Mouse (Mus musculus): ENCODE results near the gene Tut7.
A peak's percentile ranks its signal among the peaks of the same experiment; 100 is the strongest.
"Not testable (repeated sequence)": the region's sequence is repeated elsewhere in the genome, so short reads cannot be mapped to it uniquely, and the experiment has no call there.

The Tut7 gene

DNA sequence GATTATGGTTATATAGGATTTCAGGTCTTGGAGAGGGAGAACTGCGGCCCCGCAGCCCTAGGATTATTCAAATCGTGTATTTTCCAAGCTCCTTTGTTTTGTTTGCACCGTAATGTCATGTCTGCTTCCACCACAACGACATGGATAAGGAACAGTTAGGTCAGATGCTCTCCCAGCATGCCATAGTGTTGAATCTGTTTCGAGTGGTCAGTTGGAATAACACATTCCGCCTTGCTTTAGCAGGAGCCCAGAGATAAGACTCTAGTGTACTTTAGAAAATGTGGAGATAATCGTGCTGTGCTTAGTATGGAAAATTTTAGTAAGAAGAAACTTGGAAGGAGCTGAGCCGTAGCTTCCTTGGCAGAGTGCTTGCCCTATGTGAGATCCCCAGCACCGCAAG, 27.4 kb upstream of the Tut7 start:
- H3K4me3 ChIP-seq (replicated peaks; ENCODE audit: low read length), result no peak overlapping the region

GRCm38 (mm10) chr13:59844661-59845060, 21.7 kb upstream of the Tut7 start:
- Histone ChIP-seq H3K9me3 (ENCODE audit: low read length) (no peaks in the 10 kb centered on the region), H3K4me1 (replicated peaks; ENCODE audit: low read depth, low read length) (peaks cover 15% of the 10 kb centered on the region), H3K4me3 (replicated peaks; ENCODE audit: low read length) (no peak overlapping the region), H3K27me3 (ENCODE audit: insufficient read depth, low read length) (peaks cover 2% of the 10 kb centered on the region; the same call in 1 of the 2 replicates), H3K36me3 (ENCODE audit: insufficient read depth, low read length) (no peaks in the 10 kb centered on the region)
- TF ChIP-seq CTCF (conservative IDR thresholded peaks at IDR 0.05; ENCODE audit: low read length) (no peak), POU5F1 (IDR thresholded peaks at IDR 0.05; ENCODE audit: borderline replicate concordance, low read length) (no peak), NANOG (IDR thresholded peaks at IDR 0.05; ENCODE audit: borderline replicate concordance, low read length) (no peak)

More for the DNA sequence above, 27.4 kb upstream of the Tut7 start:
- H3K27me3 ChIP-seq (ENCODE audit: insufficient read depth, low read length), result peaks cover 28% of the 10 kb centered on the region
- no peaks in the 10 kb centered on the region for H3K9me3 ChIP-seq (ENCODE audit: low read length)
- peaks cover 11% of the 10 kb centered on the region; the same call in 1 of the 2 replicates for H3K4me1 ChIP-seq (replicated peaks; ENCODE audit: low read depth, low read length)
- H3K36me3 ChIP-seq (ENCODE audit: insufficient read depth, low read length), result no peaks in the 10 kb centered on the region
- no peak for TF ChIP-seq POU5F1 (IDR thresholded peaks at IDR 0.05; ENCODE audit: borderline replicate concordance, low read length)
- no peak for TF ChIP-seq CTCF (conservative IDR thresholded peaks at IDR 0.05; ENCODE audit: low read length)
- TF ChIP-seq NANOG (IDR thresholded peaks at IDR 0.05; ENCODE audit: borderline replicate concordance, low read length), result no peak

DNA sequence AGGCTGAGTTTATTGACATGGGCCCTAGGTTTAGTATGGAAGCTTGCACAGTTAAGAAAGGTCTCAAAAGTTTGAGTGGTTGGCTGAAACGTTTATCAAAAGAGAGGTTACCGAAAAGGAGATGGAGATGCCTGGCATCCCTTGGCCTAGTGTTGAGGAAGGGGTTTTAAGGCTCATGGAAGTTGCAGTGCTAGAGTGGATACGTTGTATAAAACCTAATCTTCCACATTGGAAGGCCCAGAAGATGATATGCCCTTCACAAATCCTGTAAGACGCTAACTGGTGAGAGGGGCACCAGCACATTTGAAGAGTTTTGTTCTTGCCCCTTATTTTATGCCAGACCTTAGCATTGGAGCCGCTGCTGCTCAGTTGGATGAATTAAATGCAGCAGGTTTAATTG, 21.0 kb upstream of the Tut7 start:
- TF ChIP-seq POU5F1 (IDR thresholded peaks at IDR 0.05; ENCODE audit: borderline replicate concordance, low read length) (no peak), CTCF (conservative IDR thresholded peaks at IDR 0.05; ENCODE audit: low read length) (no peak), NANOG (IDR thresholded peaks at IDR 0.05; ENCODE audit: borderline replicate concordance, low read length) (no peak)
- Histone ChIP-seq H3K4me3 (replicated peaks; ENCODE audit: low read length) (no peak overlapping the region), H3K4me1 (replicated peaks; ENCODE audit: low read depth, low read length) (peaks cover 22% of the 10 kb centered on the region), H3K27me3 (ENCODE audit: insufficient read depth, low read length) (no peaks in the 10 kb centered on the region; the same call in 1 of the 2 replicates), H3K9me3 (ENCODE audit: low read length) (no peaks in the 10 kb centered on the region), H3K36me3 (ENCODE audit: insufficient read depth, low read length) (no peaks in the 10 kb centered on the region)

DNA sequence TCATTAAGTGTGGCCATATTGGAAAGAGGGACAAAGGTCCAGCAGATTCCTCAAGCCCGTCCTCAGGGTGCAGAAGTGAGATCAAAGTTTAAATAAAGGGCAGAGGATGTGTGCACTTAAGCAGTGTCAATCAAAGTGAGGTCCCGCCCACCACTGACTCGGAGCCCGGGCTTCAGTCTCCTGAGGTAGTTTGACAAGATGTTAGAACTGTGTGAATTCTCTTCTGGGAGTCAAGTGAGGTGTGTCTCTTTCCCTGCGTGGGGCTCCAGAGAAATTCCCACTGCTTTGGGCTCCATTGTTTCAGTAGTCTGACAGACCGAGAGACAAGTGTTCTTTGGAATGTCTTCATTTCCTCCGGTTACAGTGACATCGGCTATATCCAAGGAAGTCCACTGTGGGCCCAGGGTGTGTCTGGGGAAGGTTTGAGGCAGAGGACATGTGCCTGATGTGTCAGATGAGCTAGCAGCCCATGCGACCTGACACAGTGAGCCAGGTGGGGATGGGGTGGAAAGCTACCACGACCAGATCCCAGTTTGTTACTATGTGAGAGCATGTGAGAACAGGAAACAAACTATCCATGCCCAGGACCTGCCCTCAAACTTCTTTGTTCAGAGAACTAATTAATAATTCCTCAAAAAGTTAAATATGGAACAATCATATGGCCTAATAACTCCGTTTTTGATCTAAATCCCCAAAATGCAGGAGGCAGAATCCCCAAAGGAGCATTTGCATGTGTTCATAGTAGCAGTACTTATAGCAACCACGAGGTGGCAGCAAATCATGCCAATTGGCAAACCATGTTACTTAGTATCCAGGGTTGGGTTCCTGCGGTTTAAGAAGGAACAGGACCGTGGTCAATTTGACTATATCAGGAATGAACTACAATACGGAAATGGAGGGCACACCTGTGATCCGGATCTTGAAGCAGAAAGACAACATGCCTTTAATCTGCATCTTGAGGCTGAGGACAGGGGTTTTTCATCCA, 19.6 kb upstream of the Tut7 start:
- Histone ChIP-seq H3K4me1 (replicated peaks; ENCODE audit: low read depth, low read length) (peaks cover 30% of the 10 kb centered on the region), H3K27me3 (ENCODE audit: insufficient read depth, low read length) (no peaks in the 10 kb centered on the region), H3K4me3 (replicated peaks; ENCODE audit: low read length) (no peak overlapping the region), H3K9me3 (ENCODE audit: low read length) (no peaks in the 10 kb centered on the region), H3K36me3 (ENCODE audit: insufficient read depth, low read length) (no peaks in the 10 kb centered on the region)
- TF ChIP-seq POU5F1 (IDR thresholded peaks at IDR 0.05; ENCODE audit: borderline replicate concordance, low read length) (no peak), CTCF (conservative IDR thresholded peaks at IDR 0.05; ENCODE audit: low read length) (peak; percentile 89)

DNA sequence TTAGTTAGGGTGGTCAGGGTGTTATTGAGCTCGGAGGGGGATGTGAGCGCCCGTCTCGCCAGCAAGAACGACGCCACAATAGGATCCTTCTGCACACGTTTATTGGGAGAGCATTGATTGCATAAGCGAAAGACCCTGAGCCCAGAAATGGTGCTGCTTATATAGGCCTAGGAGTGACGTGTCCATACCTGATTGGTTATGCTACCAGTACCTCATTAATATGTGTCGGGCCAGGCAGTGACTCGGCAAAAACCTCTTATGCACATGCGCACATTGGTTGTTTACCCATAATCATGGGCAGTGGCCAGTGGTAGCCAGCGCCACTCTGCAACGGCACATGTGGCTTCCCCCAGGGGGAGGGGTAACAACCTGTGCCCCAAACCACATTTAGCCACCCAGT, 18.8 kb upstream of the Tut7 start:
- H3K9me3 ChIP-seq (ENCODE audit: low read length); H3K4me3 ChIP-seq (replicated peaks; ENCODE audit: low read length); H3K36me3 ChIP-seq (ENCODE audit: insufficient read depth, low read length); H3K27me3 ChIP-seq (ENCODE audit: insufficient read depth, low read length): not testable (repeated sequence)
- peaks cover 36% of the 10 kb centered on the region for H3K4me1 ChIP-seq (replicated peaks; ENCODE audit: low read depth, low read length)

DNA sequence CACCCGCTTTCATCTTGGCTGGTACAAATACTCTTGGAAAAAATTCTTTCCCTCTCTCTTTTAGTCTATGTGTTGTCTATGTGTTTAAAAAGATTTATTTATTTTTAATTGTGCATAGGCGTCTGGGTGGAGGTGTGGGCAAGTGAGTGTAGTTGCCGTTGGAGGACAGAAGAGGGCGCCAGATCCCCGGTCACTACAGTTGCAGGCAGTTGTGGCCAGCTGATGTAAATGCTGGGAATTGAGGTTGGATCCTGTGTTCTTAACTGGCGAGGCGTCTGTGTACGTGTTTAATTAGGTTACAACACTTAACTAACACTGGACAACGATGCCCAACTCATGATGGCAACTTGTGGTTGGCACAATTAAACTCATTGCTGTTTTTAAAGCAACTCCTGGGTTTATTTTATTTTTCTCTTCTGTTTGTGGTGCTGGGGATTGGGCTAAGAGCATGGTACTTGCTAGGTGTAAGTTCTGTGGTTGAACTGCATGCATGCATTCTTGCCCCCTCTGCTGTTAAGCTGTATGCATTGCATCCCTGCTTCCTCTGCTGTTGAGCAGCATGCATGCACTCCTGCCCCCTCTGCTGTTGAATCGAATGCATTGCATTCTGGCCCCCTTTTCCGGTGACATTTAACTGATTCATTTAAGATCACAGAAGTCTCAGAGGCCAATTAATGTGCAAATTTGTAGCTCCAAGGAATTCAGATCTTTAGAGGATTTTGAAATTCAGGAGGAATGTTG, 17.7 kb upstream of the Tut7 start:
- Histone ChIP-seq H3K4me3 (replicated peaks; ENCODE audit: low read length) (no peak overlapping the region), H3K36me3 (ENCODE audit: insufficient read depth, low read length) (no peaks in the 10 kb centered on the region), H3K27me3 (ENCODE audit: insufficient read depth, low read length) (no peaks in the 10 kb centered on the region), H3K9me3 (ENCODE audit: low read length) (no peaks in the 10 kb centered on the region), H3K4me1 (replicated peaks; ENCODE audit: low read depth, low read length) (peaks cover 45% of the 10 kb centered on the region)
- TF ChIP-seq NANOG (IDR thresholded peaks at IDR 0.05; ENCODE audit: borderline replicate concordance, low read length) (no peak), CTCF (conservative IDR thresholded peaks at IDR 0.05; ENCODE audit: low read length) (peak; percentile 100)

- no peaks in the 10 kb centered on the region for H3K9me3 ChIP-seq (ENCODE audit: low read length)
- H3K36me3 ChIP-seq (ENCODE audit: insufficient read depth, low read length), result no peaks in the 10 kb centered on the region
- peaks cover 51% of the 10 kb centered on the region for H3K4me1 ChIP-seq (replicated peaks; ENCODE audit: low read depth, low read length)
- TF ChIP-seq POU5F1 (IDR thresholded peaks at IDR 0.05; ENCODE audit: borderline replicate concordance, low read length) (no peak), NANOG (IDR thresholded peaks at IDR 0.05; ENCODE audit: borderline replicate concordance, low read length) (no peak), CTCF (conservative IDR thresholded peaks at IDR 0.05; ENCODE audit: low read length) (no peak)
- H3K27me3 ChIP-seq (ENCODE audit: insufficient read depth, low read length), result no peaks in the 10 kb centered on the region
- H3K4me3 ChIP-seq (replicated peaks; ENCODE audit: low read length), result peak overlapping the region; percentile 82
These were observed 16.4 kb upstream of the Tut7 start for GRCm38 (mm10) chr13:59839356-59839755.

- Histone ChIP-seq H3K4me3 (replicated peaks; ENCODE audit: low read length) (peak overlapping the region; percentile 82; the same call in 1 of the 2 replicates), H3K9me3 (ENCODE audit: low read length) (no peaks in the 10 kb centered on the region), H3K36me3 (ENCODE audit: insufficient read depth, low read length) (no peaks in the 10 kb centered on the region), H3K27me3 (ENCODE audit: insufficient read depth, low read length) (no peaks in the 10 kb centered on the region), H3K4me1 (replicated peaks; ENCODE audit: low read depth, low read length) (peaks cover 51% of the 10 kb centered on the region)
- TF ChIP-seq CTCF (conservative IDR thresholded peaks at IDR 0.05; ENCODE audit: low read length) (no peak), POU5F1 (IDR thresholded peaks at IDR 0.05; ENCODE audit: borderline replicate concordance, low read length) (no peak), NANOG (IDR thresholded peaks at IDR 0.05; ENCODE audit: borderline replicate concordance, low read length) (no peak)
These were observed 15.5 kb upstream of the Tut7 start for GRCm38 (mm10) chr13:59838464-59838863.
